Mouse (Mus musculus): ENCODE measurements around the gene Map4.

- TF ChIP-seq POLR2A (IDR thresholded peaks at IDR 0.05; ENCODE audit: control insufficient read depth, low read depth, low read length): no peak
- TF ChIP-seq CTCF (IDR thresholded peaks at IDR 0.05; ENCODE audit: control insufficient read depth, insufficient read depth, insufficient replicate concordance, low read depth, low read length): no peak
These were observed 120.8 kb downstream of the Map4 start for GRCm38 (mm10) chr9:110051869-110052661.

Data from testis, adult 2 months (tissue).